Mouse (Mus musculus): ENCODE data around the gene Chst10.

Chst10 gene

DNA sequence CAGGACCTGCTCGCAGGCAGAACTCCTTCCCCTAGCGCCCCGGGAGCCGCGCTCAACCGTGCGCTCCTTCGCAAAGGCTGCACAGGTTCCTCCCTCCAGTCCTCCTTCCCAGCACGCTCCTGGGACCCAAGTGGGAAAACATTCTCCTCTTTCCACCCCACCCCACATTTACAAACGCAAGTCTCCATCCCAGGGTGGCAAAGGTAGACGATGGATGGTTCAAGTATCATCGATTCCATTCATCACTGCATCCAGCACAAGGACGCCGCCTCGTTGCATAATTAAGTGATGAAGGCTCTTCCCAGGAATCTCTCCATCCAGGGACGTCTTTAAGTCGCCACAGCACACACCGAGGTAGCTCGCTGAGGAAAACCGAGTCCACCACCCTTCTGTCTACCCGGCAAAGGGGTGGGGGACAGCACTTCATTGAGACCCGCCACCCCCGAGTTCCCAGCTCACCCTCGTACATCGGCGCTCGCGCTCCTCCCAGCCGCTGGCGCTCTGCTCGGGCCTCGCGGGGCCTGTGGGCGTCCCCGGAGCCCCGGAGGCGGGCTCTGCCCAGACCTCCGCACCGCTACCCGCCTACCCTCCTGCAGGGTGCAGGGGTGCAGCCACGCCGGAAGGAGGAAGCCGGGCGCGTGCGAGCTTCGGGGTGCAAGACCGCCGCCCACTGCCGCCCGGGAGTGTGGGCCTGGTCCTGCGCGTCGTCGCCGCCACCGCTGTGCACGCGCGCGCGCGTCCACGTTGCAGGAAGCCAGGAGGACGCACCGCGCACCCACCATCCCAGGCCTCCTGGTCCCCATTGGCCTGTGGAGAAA lies at the start of gene Chst10:
Gene Chst10, minus strand, starts transcription at position 731 of the 818 bp plus-strand sequence.
- DNase-seq (ENCODE audit: low read depth) = no peak

DNA sequence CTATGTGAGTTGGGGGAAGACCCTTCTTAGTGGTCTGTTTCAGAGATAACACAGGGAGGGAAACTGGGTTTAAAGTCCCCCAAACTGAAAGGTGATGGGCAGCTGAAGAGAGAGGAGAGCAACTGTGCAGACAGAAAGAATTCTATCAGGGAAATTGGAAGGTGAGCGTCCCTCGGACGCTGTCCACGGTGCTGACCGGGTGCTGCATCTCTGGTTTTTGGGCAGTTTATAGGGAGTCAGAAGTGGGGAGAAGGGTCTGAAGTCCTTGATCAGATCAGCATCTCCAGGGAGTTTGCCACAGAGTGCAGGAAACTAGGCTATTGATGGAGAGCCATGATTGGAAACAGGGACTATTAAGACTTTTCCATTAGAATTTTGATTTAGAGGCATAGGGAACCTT lies 41.6 kb upstream of the Chst10 start:
- DNase-seq (ENCODE audit: low read depth) = peak; percentile 10

DNA sequence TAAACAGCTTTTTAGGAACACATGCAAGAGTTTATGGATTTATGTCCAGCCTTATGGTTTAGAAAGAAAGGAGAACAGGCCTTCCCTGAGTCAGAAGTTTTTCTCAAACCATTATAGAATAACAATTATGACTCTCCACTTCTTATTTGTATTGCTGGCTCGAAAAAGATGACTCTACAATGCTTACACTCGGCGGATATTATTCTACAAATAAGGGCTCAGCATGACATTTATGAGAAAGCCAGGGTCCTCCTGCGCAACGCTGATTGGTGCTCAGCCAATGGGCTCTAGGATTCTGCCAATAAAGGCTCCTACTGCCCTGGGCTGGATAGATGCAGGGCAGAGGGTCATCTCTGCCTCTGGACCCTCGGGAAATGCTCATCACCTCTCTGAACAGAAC lies 40.9 kb upstream of the Chst10 start, which contains the start of gene Nms:
Gene Nms, plus strand, starts transcription at position 301 of the 400 bp plus-strand sequence.
- DNase-seq (ENCODE audit: low read depth) = no peak

DNA sequence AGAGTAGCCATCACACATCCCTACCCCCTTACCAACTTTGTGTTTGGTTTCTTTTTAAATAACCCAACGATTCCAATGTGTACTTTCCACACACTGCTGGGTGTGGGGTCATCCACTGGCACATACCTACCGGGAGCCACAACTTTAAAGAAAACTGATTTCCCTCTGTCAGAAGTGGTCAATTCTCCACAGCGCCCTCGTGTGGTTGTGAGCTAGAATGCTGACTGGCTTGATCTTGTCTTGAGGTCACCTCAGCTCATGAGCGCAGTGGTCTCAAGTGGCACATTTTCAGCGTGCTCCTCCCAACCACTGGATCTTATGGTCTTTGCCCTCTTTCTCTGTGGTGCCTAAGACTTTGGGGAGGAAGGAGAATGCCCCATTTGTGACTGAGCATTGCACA lies 38.8 kb upstream of the Chst10 start:
- DNase-seq (ENCODE audit: low read depth) = peak; percentile 61

DNA sequence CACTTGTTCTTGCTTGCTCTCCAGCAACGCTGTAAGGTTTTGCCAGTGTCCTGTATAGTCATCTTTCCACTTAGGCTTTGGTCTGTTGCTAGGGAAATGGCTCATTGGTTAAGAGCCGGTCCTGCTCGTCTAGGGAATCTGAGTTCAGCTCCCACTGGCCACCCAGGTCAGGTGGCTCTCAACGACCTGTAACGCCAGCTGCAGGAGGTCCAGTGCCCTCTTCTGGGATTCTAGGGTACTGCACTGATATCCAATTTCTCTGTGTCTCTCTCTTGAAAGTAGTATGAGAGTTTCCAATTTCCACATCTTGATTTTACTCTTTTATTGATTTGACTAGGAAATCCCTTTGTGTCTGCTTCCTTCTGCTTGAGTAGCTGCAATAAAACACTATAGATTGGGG lies 36.7 kb upstream of the Chst10 start:
- peak; percentile 23 for DNase-seq (ENCODE audit: low read depth)

DNA sequence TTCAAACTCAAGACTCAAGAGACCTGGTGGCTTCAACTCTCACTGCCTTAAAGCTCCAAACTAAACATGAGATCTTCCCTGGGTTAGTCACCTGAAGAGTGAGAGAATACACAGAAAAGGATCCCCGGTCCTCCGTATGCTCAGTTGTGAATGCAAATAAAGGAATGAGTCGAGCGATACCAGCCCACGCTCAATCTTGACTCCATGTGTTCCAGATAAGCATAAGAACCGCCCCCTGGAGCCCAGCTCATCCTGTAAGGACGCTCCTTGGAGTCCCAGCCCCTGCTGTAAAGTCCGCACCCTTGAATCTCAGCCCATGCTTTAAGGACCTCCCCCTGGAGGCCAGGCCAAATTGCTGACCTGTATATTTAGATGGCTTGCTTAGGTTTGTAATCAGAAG lies 32.8 kb upstream of the Chst10 start:
- DNase-seq (ENCODE audit: low read depth) = no peak

DNA sequence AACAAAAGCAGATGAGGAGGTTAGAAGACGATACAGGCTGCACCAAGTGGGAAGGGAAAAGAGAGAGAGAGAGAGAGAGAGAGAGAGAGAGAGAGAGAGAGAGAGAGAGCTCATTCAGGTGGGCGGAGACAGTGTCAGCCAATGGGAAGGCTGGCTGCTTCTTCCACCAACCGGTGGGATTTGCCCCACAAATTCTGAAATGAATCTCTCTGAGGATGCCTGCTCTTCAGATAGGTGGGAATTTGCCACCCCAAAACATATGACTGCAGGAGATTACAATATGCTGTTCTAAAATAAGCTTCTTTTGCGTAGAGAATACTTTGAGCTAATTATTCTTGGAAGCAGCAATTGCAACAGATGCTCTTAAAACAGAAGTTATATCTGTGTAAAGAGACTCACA lies 31.5 kb upstream of the Chst10 start:
- no peak for DNase-seq (ENCODE audit: low read depth)

DNA sequence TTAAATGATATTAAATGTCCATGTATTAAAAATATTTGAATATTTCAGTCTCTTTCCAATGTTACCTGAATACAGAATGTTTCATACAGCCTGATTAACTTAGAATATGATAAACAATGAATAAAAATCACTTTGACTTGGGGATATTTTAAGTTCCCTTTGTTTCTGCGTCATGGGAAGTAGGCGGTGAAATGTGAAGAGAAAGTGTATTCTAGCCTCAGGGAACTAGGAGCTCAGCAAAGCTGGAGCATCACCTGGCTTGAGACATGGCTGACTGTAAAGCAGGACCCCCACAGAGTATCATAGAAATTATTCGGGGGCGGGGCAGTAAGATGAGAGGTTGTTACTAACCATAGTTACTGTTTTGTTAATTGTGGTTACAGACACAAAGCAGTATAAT lies 31.0 kb upstream of the Chst10 start:
- DNase-seq (ENCODE audit: low read depth) = no peak

DNA sequence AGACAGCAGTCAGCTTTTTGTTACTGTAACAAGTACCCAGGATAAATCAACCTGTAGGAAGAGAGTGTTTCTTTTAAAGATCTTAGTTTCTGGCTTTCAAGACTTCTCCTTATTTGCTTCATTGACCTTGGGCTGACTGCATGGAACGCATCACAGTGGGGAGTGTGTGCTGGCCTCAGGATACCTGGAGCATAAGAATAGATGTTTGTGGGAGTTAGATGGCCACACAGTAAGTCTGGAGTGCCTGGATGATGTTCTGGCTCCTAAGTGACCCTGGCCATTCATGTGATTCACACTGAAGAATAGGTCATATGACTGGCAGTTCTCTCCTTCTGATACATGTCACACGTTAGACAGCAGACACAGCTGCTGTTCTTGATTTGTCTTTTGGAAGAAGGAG lies 6.0 kb upstream of the Chst10 start:
- no peak for DNase-seq (ENCODE audit: low read depth)

DNA sequence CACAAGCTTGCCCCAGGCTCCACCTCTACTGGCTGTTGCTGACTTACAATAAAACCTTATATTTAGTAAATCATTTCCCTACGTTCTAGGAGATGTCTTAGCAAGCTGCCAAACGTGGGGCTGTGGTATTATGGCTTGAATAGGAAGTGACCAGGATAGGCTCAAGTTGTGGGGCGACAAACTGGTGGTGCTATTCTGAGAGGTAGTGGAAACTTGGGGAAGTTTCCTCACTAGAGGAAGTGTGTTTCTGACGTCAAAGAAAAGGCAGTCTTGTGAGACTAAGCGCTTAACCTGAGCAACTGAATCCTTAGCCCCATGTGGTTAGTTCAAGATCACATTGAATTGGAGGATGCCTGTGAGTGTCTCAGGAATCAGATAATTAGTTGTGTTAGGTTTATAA lies 4.6 kb upstream of the Chst10 start:
- peak; percentile 36 for DNase-seq (ENCODE audit: low read depth)

DNA sequence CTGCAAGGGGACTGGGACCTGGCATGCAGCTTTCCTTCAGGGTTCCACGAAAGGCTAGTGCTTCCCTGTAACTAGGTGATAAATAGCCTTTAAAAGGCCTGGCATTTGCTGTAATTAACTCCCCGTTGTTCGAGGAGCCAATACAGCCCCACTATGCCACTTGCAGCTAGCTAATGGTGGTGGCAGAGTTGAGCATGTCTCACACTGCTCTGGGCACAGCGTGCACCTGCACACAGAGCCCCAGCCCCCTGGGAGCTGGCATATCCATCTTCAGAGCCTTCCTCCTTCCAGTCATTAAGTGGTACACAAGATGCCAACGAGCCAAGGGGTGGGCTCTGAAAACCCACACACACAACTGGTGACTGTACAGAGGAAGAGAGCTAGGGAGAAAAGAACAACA lies 4.9 kb downstream of the Chst10 start:
- DNase-seq (ENCODE audit: low read depth) = no peak

DNA sequence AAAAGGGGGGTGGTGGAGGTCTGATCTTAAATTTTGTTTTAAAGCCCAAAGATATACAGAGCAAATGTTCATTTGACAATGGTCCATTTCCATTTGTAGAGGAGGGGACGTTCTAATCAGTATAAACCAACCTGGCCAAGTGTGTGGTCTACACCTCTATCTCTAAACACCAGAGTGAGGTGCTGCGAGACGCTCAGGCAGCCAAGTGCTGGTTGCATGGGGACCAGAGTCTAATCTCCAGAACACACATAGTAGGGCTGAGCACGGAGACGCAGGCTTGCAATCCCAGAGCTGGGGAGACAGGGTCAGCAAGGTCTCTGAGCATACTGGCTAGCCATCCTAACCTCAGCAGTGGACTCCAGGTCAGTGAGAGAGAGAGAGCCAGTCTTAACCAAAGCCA lies 6.5 kb downstream of the Chst10 start:
- no peak for DNase-seq (ENCODE audit: low read depth)

DNA sequence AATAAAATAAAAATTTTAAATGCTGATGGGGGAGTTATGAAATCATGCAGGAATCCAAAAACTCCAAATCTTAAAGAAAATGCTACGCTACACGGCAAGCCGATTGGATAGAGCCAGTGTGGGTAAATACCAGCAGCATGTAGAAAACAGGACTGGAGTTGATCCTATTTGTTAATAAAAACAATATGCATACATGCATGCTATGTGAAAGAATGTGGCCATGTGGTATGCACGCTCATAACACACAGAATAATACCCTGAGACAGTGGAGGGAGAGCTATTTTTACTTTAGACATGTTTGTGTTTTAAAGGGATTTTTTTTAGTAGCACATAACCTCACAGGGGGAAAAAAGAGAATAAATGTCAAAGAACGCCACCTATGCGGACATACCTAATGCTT lies 9.2 kb downstream of the Chst10 start:
- DNase-seq (ENCODE audit: low read depth) = no peak

DNA sequence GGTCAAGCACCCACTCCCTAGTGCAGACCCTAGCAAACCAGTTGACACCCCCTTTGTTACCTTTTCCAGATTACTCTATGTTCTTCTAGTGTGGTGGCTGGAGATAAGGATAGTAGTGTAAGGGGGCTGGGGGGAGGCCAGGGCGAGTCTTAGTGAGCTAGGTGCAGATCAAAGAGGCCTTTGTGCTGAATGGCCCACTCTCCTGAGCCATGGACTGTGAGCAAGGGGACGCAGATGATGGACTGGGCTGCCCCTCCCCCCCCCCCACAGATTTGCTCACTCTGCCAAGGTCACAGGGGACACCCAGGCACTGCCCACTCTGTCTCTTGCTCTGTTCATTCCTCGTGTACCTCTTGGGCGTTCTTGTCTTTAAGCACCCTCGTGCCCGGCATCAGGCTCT lies 10.9 kb downstream of the Chst10 start:
- no peak for DNase-seq (ENCODE audit: low read depth)

DNA sequence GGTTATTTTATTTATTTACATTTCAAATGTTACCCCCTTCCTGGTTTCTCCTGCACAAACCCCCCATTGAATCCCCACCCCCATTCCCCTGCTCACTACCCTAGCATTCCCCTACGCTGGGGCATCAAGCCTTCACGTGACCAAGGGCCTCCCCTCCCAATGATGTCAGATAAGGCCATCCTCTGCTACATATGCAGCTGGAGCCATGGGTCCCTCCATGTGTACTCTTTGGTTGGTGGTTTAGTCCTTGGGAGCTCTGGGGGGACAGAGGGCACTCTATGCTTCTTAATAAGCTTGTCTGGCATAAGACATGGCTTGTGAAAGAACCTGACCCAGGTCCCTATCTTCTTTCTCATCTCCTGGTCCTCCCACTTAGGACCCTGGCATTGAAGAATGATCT lies 11.4 kb downstream of the Chst10 start:
- DNase-seq (ENCODE audit: low read depth) = no peak

DNA sequence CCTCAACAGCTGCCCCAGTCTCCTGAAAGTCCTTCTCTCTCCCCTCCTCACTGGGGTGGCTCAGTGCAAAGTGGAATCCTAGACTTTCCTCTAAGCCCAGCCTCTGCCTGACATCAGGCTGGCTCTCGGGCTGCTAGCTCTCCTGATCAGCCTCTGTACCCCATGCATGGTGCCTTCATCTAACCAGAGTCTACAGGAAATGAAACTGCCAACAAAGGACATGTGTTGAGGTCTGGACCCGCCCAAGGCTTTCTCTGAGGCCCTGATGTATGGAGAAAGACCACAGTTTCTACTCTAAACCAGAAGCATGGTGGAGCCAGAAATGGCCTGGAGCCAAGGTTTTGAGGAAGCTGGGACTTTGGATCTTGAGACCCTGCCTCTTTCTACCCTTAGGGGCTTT lies 12.0 kb downstream of the Chst10 start:
- peak; percentile 5 for DNase-seq (ENCODE audit: low read depth)

DNA sequence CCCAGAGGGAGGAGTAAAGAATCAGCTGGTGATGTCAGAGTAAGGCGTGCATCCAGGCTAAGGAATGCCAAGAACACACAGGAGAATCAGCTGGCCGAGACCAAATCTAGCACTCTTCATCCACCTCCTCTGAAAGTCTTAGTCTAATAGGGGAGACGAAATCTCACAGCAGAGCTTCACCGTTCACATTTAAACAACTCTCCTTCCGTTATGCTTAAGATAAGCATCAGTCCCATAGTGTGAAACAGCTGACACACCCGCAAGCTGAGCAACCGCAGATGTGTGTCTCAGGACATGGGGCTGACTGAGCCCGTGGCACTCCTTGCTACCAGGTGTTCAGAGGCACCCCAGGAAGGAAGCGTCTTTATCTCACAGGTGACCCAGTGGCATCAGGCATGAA lies 14.2 kb downstream of the Chst10 start:
- no peak for DNase-seq (ENCODE audit: low read depth)

DNA sequence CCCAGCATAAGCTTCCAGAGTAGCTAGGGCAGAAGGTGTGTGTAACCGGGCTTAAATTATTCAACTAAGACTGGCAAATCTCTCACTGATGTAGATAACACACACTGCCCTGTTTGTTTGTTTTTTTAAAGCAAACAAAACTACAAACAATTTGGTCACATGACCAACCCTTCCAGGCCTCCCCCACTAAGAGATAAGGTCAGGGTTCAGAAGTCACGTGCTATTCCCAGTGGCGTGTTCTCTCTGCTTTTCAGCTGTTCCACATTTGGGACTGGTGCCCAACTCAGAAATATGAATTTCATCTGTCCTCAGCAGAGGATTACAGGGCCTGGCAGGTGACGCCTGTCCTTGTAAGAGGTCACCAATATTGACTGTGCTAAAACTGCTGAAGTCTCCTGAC lies 15.2 kb downstream of the Chst10 start:
- no peak for DNase-seq (ENCODE audit: low read depth)

DNA sequence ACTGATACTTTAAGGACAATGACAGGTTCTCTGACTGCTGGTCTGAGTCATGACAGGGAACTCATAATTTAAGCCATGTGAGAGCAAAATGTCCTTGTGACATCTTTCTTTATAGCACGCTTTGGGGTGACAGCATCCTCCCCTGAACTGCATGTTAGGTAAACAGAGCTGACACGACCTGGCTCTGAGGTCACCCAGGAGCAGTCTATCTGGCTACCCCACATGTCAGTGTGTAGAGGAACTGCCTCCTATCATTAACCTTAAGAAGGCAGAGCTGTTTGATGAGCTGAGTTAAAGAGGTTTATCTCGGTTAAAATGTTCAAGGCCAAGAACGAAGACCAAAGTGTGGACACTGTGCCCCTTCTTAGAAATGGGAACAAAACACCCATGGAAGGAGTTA lies 16.6 kb downstream of the Chst10 start:
- no peak for DNase-seq (ENCODE audit: low read depth)

DNA sequence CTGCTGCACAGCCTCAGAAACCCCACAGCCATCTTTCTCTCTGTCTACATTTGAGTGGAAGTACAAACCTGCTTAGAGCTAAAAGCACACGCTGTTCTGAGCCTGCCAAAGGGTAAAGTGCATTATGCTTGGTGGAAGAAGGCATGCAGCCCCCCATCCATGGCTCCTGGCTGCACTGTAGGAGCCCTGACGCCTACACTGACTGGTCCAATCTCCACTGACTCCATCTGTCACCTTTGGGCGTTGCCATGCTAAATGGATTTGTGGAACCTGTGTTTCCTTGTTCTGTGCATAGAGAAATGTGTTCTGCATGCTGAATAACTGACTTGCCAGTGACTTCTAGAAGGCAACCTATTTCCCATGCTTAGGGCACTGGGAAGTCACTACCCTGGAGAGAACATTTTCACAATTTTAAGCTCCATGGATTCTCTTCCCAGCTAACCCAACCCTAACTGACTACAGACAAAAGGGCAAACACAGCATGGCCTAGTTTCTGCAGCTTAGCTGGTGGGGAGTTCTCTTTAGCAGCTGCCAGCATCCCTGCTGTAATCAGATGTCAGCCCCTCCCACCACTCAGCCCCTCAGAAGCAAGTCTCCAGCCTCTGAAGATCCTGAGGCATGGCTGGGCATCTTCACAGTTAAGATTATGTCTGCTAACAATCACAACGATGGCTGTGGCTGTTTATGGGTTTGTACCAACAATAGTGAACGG lies 21.1 kb downstream of the Chst10 start:
- DNase-seq (ENCODE audit: low read depth) = no peak

DNA sequence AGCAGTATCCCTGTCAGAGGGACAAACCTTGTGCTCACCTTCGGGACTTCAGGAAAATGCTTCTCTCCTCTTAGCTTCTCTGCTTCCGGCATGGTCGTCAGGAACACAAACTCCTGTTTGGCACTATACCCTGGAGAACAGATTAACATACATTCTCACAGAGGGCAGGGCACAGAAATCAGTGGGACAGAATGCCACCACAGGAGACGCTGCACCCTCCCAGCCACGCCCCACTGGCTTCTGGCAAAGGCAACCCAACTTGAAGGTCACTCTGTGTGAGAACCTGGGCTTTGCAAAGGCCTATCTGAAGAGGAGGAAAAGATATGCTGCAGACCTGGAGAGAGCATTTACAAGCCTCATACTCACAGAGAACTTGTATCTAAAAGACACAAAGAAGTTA lies 24.1 kb downstream of the Chst10 start:
- DNase-seq (ENCODE audit: low read depth) = no peak

DNA sequence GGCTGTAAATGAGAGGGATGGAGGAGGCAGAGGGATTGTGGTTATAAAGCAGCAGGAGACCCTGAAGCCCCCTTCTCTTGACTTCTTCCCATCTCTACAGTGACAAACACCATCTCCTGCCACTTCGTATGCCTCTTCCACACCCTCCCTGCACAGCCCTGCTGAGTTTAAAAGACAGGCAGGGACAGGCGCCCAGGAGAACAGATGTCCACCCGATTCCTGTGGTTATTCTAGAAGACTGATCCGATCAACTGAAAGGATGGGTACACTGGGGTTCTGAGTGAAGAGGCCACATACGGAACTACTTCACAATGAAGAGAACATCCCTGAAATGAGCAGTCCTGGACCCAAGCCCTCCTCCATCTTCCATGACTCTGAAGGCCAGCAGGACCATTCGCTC lies 26.1 kb downstream of the Chst10 start:
- DNase-seq (ENCODE audit: low read depth) = no peak

DNA sequence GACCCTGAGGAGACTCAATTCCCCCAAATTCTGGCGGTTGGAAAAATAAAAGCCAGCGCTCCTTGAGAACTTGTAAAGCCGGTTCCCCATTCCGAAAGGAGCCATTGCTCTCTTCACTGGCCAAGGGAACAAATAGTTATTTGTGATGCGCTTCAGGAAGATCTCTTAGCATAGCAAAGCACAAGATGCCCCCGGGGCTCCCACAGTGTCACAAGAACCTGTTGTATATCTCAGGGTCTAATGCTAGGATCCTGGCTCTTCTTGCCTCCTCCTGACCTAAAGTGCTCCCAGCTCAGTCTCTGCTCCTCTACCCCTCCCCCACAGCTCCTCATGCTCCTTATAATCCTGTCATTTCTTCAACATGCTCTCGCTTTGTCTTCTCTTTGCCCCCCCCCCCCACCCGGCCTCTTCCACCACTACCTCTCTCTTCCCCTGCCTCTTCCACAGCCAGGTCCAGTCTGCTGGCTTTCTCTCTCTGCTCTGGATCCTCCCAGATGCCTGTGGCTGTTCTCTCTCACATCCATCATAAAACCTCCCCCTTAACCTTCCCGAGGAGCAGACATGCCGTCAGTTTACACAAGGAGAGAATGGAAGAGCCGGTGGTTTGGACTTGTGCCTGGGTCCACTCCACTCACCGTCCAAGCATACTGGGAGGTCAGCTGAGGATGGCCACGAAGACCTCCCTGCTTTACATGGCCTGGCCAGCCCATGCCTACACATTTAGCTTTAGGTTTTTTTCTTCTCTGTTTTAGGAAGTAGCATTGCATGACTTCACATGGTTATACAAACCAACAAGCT lies 28.4 kb downstream of the Chst10 start:
- DNase-seq (ENCODE audit: low read depth) = no peak
